Mouse (Mus musculus) embryo, embryonic 11 days (tissue): ENCODE results near the gene Ptges.
"Not testable (repeated sequence)": the region's sequence is repeated elsewhere in the genome, so short reads cannot be mapped to it uniquely, and the experiment has no call there.

ENCODE experiments used
- DNase-seq: peaks from one replicate; pipeline ENCODE4 v3.0.0-alpha.2; 2015

The Ptges gene

GRCm38 (mm10) chr2:30929483-30930045, at the start of gene Ptges:
Gene Ptges (minus strand): TSS chr2:30929863.
- peak; percentile 82 for DNase-seq

GRCm38 (mm10) chr2:30967352-30968327, 38.0 kb upstream of the Ptges start, which contains the start of gene Tor1a:
Gene Tor1a (minus strand): TSS chr2:30967933.
- peak; percentile 95 for DNase-seq

- DNase-seq, result no peak
These were observed 37.2 kb upstream of the Ptges start for GRCm38 (mm10) chr2:30966826-30967225.

- DNase-seq, result no peak
These were observed 36.0 kb upstream of the Ptges start for GRCm38 (mm10) chr2:30965627-30966026.

GRCm38 (mm10) chr2:30962570-30963254, 33.0 kb upstream of the Ptges start:
- no peak for DNase-seq

- DNase-seq, result no peak
These were observed 30.2 kb upstream of the Ptges start for GRCm38 (mm10) chr2:30959856-30960255.

- no peak for DNase-seq
These were observed 29.1 kb upstream of the Ptges start for GRCm38 (mm10) chr2:30958726-30959125.

GRCm38 (mm10) chr2:30957511-30957910, 27.8 kb upstream of the Ptges start:
- DNase-seq, result no peak

GRCm38 (mm10) chr2:30954797-30955196, 25.1 kb upstream of the Ptges start:
- no peak for DNase-seq

GRCm38 (mm10) chr2:30952824-30953490, 23.3 kb upstream of the Ptges start, which contains the start of gene Tor1b:
Gene Tor1b (plus strand): TSS chr2:30952959.
- DNase-seq, result peak; percentile 96

- no peak for DNase-seq
These were observed 22.8 kb upstream of the Ptges start for GRCm38 (mm10) chr2:30952457-30952823.

GRCm38 (mm10) chr2:30942603-30943011, 12.9 kb upstream of the Ptges start:
- peak; percentile 89 for DNase-seq

- DNase-seq, result not testable (repeated sequence)
These were observed 12.5 kb upstream of the Ptges start for GRCm38 (mm10) chr2:30942116-30942515.

- DNase-seq, result no peak
These were observed 11.9 kb upstream of the Ptges start for GRCm38 (mm10) chr2:30941586-30941985.

- no peak for DNase-seq
These were observed 8.9 kb upstream of the Ptges start for GRCm38 (mm10) chr2:30938574-30938991.

- DNase-seq, result no peak
These were observed 8.1 kb upstream of the Ptges start for GRCm38 (mm10) chr2:30937731-30938130.

GRCm38 (mm10) chr2:30936808-30937207, 7.1 kb upstream of the Ptges start:
- no peak for DNase-seq

- peak; percentile 79 for DNase-seq
These were observed 4.3 kb upstream of the Ptges start for GRCm38 (mm10) chr2:30933917-30934450.

GRCm38 (mm10) chr2:30933032-30933431, 3.4 kb upstream of the Ptges start:
- DNase-seq, result no peak

GRCm38 (mm10) chr2:30931922-30932321, 2.3 kb upstream of the Ptges start:
- no peak for DNase-seq

- DNase-seq, result not testable (repeated sequence)
These were observed 1.2 kb upstream of the Ptges start for GRCm38 (mm10) chr2:30930846-30931245.

- DNase-seq, result no peak
These were observed 675 bp downstream of the Ptges start for GRCm38 (mm10) chr2:30928893-30929482.
